Mouse (Mus musculus) heart, postnatal 36 days (tissue): Measurements from ENCODE around the gene Shroom3. TPM values are rescaled to one million over a fixed set of nuclear protein-coding genes. Genes with fewer than 3 reads are reported as not detected.
A peak's percentile ranks its signal among the peaks of the same experiment; 100 is the strongest.

Source experiments
- DNase-seq, 2 experiments: peaks; one replicate each; pipeline ENCODE4 v3.0.0; 2021 to 2022
- intact Hi-C: fragments of 180-260 bp; cut with DNase I; formaldehyde crosslinking; loops from one replicate; pipeline ENCODE4 v1.15.1; 2025
- total RNA-seq, 2 experiments: library from RNA; stranded (reverse); gene quantifications; 2 replicates each; pipeline ENCODE4 v1.2.3; 2021

Gene Shroom3
- 10 to 100 TPM; 40.0 to 48.9 TPM for total RNA-seq

DNA sequence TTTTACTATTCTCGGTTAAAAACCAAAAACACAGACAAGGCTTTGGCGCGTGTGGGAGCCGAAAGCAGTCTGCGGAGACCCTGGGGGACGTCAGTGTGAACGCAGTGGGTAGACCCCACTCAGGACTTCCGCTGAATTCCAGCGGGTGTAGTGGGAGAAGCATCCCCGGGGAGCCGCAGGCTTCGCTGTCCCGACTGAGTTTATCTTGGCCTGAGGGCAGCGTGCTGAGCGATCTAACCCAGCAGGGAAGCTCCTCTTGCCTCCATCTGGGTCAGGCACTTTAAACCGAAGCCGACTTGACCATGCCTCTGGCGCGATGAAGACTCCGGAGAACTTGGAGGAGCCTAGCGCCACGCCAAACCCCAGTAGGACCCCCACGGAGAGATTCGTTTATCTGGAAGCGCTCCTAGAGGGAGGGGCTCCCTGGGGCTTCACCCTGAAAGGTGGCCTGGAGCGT lies at the start of gene Shroom3:
Gene Shroom3 (plus strand): TSS at position 85 of the 457 bp plus-strand sequence.
- peak; percentile 18 for DNase-seq
- intact Hi-C loops = loop anchor here (5.0 kb wide), 1 partner anchor 139 kb away; no protein-coding TSS in a partner anchor

DNA sequence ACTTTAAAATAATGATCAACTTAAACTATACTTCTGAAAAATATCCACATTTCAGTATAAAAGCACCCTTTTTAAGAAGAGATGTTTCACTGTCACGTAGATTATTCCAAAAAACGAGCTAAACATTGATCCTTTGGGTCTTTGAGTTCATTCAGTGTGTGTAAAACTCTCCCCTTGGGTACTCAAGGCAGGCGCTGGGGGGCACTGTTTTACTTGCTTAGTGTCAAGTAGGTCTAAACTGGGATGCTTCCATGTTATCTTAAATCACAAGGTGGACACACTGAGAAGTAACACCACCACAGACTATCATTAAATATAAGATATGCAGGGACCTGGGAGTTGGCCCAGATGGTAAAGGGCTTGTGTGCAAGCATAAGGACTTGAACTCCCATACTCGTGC lies 49.7 kb upstream of the Shroom3 start:
- DNase-seq = no peak
- intact Hi-C loops = no loop called here

GRCm38 (mm10) chr5:92634916-92635315 lies 48.3 kb upstream of the Shroom3 start:
- no peak for DNase-seq
- intact Hi-C loops = no loop called here

DNA sequence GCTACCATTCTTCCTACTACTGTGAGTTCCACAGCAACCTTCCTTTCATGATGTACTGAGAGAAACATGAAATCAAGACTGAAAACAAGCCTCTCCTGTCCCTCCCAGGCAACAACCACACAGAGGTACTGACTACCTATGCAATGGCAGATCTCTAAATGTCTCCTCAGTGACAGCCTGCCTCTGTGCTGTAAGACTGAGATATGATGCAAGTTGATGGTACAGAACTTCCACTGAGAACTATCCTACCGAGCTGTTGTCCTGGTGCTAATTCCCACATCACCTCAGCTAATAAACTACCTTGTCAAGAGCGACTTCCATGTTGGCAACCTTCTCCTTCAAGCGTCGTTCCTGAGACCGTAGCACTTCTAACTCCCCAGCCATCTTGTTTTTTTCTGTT lies 47.3 kb upstream of the Shroom3 start:
- DNase-seq = no peak
- intact Hi-C loops = no loop called here

DNA sequence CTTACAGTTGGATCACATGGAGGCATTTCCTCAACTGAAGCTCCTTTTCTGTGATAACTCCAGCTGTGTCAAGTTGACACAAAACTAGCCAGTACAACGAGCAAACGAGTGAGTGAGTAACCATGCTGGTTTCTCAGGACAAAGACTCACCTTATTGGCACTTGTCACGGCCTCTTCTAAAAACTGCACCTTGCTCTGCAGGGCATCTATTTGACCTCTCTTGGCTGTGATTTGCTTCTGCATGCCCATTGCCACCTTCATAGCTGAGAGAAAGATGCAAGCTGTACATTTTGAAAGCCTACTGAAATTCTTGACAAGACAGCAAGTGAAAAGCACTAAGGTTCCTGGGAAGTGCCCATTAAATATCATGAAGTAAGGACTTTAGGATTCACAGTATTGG lies 42.4 kb upstream of the Shroom3 start:
- DNase-seq = no peak
- intact Hi-C loops = no loop called here

GRCm38 (mm10) chr5:92656256-92656655 lies 27.0 kb upstream of the Shroom3 start:
- DNase-seq = peak; percentile 67 to 80
- intact Hi-C loops = loop anchor here (1.0 kb wide), 1 partner anchor 195 kb away; no protein-coding TSS in a partner anchor

DNA sequence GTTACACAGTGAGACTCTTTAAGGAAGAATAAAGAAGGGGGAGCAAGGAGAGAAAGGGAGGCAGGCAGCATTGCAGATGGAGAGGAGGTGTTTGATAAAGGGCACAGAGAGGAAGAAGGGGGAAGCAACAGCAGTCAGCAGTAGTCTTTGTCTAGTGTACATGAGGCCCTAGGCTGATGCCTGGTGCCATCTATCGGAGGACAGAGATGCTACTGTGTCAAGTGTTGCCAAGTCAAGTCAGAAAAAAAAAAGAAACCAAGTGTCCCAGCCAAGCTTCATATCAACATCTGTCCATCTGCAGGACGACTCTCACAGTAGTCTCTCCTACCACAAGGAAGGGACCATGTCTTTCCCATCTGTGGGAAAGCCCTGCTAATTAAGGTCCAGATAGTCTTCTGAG lies 18.9 kb upstream of the Shroom3 start:
- no peak for DNase-seq
- intact Hi-C loops = no loop called here

- intact Hi-C loops = no loop called here
- no peak for DNase-seq
Observed at GRCm38 (mm10) chr5:92666860-92667259, 16.4 kb upstream of the Shroom3 start.

DNA sequence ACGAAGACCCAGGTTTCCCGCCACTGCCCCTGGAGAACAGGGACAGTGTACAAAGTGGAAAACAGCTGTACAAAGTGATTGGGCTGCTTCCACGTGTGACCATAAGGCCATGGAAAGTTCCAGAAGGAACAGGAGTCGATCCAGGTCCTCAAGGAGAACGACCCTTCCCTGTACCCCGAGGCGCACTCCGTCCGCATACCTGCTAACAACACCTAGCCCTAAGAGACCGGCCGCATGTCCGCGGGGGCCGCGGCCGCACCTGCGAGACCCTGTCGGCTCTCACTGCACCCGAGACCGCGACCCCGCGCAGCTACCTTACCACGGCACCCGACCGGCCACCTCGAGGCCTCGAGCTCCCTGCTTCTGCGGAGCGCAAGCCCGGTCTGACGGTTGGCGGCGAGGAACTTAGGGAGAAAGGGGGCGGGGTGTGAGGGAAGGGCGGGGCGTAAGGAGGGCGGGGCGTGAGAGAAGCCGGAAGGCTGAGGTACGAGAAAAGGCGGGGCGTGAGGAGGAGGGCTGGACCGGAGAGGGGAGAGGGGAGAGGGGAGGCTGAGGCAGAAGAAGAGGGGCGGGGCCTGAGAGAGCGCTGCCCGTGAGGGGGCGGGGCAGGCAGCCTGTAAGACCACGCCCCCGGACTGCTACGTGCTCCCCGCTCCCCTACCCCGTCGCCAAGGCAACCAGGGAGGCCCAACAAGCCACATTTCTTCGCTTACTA lies 8.2 kb upstream of the Shroom3 start, which contains the start of gene Ccdc158:
Gene Ccdc158 (minus strand): TSS at position 413 of the 715 bp plus-strand sequence.
- DNase-seq = peak; percentile 30 to 36
- intact Hi-C loops = loop anchor here (5.0 to 10.0 kb wide), 2 partner anchors 197 to 650 kb away; no protein-coding TSS in a partner anchor

DNA sequence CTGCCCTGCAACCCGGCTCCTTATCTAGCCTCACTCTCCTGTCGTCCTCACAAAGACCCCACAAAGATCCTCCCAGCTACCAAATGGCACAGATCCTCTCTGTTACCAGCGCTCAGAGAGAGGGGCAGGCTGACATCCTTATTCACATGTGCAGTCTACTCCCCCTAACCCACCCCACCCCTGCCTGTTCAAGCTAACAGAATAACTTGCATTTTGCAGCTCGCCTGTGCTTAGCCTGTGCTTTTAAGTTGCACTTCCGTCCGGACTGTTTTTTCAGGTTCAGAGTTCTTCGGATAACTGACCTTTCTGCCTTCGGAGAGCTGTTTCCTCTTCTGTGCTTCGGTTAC lies 7.7 kb upstream of the Shroom3 start:
- intact Hi-C loops = loop anchor here (5.0 to 10.0 kb wide), 2 partner anchors 197 to 649 kb away; no protein-coding TSS in a partner anchor
- DNase-seq = no peak

DNA sequence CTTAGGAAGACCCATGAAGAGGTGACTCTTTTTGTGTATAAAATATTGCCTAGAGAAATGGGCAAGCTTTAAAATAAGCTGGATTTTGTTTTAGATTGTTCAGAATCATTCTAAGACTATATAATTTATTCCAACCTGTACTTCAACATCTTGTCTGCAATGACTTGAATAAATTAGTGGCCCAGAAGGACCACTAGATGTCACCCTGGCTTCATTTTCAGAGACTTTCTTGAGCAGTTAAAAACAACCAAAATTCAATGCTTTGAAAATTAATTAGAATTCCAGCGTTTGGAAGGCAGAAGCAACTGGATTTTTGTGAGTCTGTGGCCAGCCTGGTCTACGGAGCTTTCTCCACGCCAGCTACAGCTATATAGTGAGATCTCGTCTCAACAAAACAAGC lies 3.8 kb upstream of the Shroom3 start:
- intact Hi-C loops = loop anchor here (1.0 to 10.0 kb wide), 5 partner anchors 47 to 645 kb away; no protein-coding TSS in a partner anchor
- DNase-seq = no peak

DNA sequence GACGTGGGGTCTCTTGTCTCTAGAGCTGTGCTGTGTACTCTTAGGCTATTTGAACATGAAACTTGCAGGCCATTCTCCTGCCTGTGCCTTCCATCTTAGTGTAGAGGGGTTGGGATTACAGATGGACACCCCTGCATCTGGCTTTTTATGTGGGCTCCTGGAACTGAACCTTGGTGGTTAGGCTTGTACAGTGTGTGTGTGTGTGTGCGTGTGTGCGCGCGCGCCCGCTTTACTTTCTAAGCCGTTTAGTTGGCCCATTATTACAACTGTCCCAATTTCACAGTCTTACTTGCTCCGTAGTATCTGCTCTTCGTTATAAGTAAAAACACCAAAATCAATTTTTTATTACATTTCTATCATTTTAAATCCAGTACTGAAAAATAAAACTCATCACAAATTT lies 1.4 kb upstream of the Shroom3 start:
- no peak for DNase-seq
- intact Hi-C loops = loop anchor here (5.0 kb wide), 1 partner anchor 140 kb away; no protein-coding TSS in a partner anchor

DNA sequence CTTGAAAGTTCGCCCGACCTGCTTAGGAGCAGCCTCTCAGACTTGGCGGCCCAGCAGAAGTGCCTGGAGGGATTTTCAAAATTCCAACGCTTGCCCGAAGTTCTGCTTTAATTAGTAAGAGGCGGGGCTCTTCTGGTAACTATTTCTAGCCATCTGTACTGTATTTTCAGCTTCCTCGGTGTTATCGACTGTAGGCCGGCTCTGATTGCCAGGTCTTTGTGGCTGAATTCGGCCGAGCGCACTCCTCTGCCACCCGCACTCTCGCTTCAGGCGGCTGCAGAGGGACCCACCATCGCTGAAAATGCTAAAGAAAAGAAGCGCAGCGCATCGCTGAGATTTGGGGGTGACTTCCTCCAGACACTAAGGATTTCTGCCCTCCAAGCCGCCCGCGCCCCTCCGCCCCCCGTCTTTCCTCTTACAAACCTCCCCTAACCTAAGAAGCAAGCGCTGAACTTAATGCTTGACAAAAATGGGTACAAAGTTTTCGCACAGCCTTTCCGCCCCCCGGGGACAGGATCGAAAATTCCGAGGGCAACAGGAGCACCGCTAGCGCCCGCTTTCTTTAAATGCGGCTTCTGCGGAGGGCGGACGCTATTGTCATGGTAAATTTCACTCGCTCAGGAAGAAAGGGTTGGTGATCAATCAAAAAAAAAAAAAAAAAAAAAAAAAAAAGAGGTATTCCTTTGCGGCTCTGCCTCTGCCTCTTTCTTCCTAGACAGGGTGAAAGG lies 450 bp upstream of the Shroom3 start:
- peak; percentile 16 for DNase-seq
- intact Hi-C loops = loop anchor here (5.0 kb wide), 1 partner anchor 140 kb away; no protein-coding TSS in a partner anchor

- intact Hi-C loops = loop anchor here (5.0 kb wide), 1 partner anchor 138 kb away; no protein-coding TSS in a partner anchor
Observed at GRCm38 (mm10) chr5:92683871-92684475, 738 bp downstream of the Shroom3 start.

GRCm38 (mm10) chr5:92684715-92685460 lies 1.7 kb downstream of the Shroom3 start:
- DNase-seq = no peak
- intact Hi-C loops = loop anchor here (5.0 kb wide), 1 partner anchor 137 kb away; no protein-coding TSS in a partner anchor

More at GRCm38 (mm10) chr5:92683871-92684475, 738 bp downstream of the Shroom3 start:
- no peak for DNase-seq

- intact Hi-C loops = no loop called here
- no peak for DNase-seq
Observed at GRCm38 (mm10) chr5:92688124-92688523, 4.9 kb downstream of the Shroom3 start.

DNA sequence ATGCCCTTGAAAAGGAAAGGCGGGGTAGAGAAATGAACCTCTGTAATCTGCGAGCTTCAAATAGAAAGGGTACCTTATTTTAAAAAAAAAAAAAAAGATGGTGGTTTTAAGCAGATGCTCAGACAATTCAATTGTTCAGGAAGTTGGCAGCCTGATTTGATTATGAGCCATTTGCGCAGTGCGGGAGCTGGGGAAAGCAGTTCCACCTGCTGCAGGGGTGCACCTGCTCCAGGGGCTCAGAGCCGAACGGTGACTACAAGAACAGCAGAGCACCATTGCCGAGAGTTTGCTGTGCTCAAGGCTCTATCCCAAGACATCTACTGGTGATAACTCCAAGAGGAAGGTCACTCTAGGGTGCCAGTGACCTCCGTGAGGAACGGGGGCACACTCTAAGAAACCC lies 5.3 kb downstream of the Shroom3 start:
- intact Hi-C loops = no loop called here

DNA sequence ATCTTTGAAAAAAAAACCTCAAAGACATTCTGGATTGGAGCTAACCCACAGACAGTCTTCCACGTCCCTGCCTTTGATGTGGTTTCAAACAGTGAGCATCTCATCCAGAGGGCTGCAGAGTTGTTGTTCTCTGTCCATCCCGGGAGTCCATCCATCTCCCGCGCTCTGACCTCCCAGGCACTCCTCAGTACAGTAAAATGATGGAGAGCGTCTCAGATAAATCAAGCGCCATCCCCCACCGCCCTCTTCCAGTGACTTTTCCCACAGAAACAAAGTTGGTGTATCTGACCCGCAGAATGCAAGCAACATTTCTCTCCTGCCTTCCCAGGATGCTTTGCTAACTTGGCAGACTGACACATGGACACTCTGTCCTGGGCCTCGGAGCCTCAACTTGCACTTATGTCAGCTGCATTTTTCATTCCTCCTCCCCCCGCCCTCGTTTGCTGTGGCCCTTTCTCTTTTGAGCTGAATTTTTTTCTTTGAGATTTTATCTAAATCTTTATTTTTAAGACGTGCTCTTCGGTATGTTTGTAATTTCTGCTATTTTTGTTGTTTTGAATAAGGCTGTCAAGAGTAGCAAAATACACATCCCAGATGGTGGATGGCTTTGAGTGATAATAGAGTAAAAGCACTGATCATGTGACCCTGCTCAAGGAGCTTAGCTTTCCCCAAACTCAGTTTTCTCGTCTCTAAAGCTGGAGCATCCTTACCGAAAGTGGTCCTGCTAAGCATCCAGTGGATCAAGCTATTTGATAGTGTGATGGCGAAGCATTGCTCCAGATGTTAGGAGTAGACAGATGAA lies 9.2 kb downstream of the Shroom3 start:
- intact Hi-C loops = no loop called here
- DNase-seq = no peak

More for the DNA sequence above, 5.3 kb downstream of the Shroom3 start:
- no peak for DNase-seq

DNA sequence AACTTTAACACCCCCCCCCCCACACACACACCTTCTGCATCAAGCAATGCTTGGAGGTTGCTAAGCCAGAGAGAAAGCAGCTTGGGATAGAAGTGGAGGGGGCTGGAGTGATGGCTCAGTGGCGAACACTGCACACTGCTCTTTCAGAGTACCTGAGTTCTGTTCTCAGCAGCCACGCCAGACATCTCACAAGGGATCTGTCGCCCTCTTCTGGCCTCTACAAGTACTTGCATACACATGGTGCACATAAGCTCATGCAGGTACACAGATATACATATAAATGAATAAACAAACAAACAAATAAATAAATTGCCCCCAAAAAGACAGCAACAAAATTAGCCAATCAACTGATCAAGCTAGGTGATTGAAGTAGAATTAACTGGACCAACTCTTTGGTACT lies 10.5 kb downstream of the Shroom3 start:
- no peak for DNase-seq
- intact Hi-C loops = no loop called here
